Mouse (Mus musculus) kidney, adult 2 months (tissue): ENCODE measurements around the gene Pga5.

Experiments
- CTCF ChIP-seq: fragments of 200-500 bp; conservative IDR thresholded peaks from 2 replicates; pipeline ENCODE4 v1.5.1; 2011; ENCODE audit warnings: low read depth, mild to moderate bottlenecking, control low read depth, low read length, moderate library complexity, mixed read lengths; ENCODE audit not compliant: insufficient read depth, insufficient read length
- POLR2A ChIP-seq: fragments of 200-500 bp; IDR thresholded peaks from one replicate; pipeline ENCODE4 v1.6.1; 2011; ENCODE audit warnings: low read depth, low read length, control low read depth

- TF ChIP-seq CTCF (no peak), POLR2A (no peak)
Measured at GRCm38 (mm10) chr19:10656058-10656457, 21.8 kb downstream of the Pga5 start.
